Mouse (Mus musculus) lung, postnatal 14 days (tissue): ENCODE measurements around the gene Fkbp11.

Experiments used
- DNase-seq: peaks from one replicate; pipeline ENCODE4 v3.0.0; 2021

Gene Fkbp11

GRCm38 (mm10) chr15:98738796-98739195 lies 10.8 kb upstream of the Fkbp11 start:
- no peak for DNase-seq

- peak; percentile 60 for DNase-seq
Observed at GRCm38 (mm10) chr15:98737881-98738280, 9.9 kb upstream of the Fkbp11 start.

GRCm38 (mm10) chr15:98736521-98736920 lies 8.5 kb upstream of the Fkbp11 start:
- no peak for DNase-seq

GRCm38 (mm10) chr15:98733976-98734566 lies 6.1 kb upstream of the Fkbp11 start:
- no peak for DNase-seq

GRCm38 (mm10) chr15:98733370-98733769 lies 5.4 kb upstream of the Fkbp11 start:
- DNase-seq, result no peak

- DNase-seq, result no peak
Observed at GRCm38 (mm10) chr15:98732006-98732531, 4.1 kb upstream of the Fkbp11 start.

- DNase-seq, result no peak
Observed at GRCm38 (mm10) chr15:98730790-98731189, 2.8 kb upstream of the Fkbp11 start.

GRCm38 (mm10) chr15:98729791-98730545 lies 2.0 kb upstream of the Fkbp11 start:
- DNase-seq, result no peak

- DNase-seq, result no peak
Observed at GRCm38 (mm10) chr15:98728366-98728765, 368 bp upstream of the Fkbp11 start.

GRCm38 (mm10) chr15:98726746-98727145 lies 1.3 kb downstream of the Fkbp11 start:
- no peak for DNase-seq

- DNase-seq, result no peak
Observed at GRCm38 (mm10) chr15:98726079-98726478, 1.9 kb downstream of the Fkbp11 start.

- DNase-seq, result no peak
Observed at GRCm38 (mm10) chr15:98724441-98724840, 3.6 kb downstream of the Fkbp11 start.

- no peak for DNase-seq
Observed at GRCm38 (mm10) chr15:98722854-98723253, 5.1 kb downstream of the Fkbp11 start.

- DNase-seq, result no peak
Observed at GRCm38 (mm10) chr15:98722191-98722590, 5.8 kb downstream of the Fkbp11 start.

GRCm38 (mm10) chr15:98717301-98717700 lies 10.7 kb downstream of the Fkbp11 start:
- no peak for DNase-seq

- DNase-seq, result peak; percentile 66
Observed at GRCm38 (mm10) chr15:98714230-98714652, 13.8 kb downstream of the Fkbp11 start.

GRCm38 (mm10) chr15:98710442-98710841 lies 17.6 kb downstream of the Fkbp11 start:
- DNase-seq, result peak; percentile 81

- DNase-seq, result peak; percentile 88
Observed at GRCm38 (mm10) chr15:98707766-98708372, 20.1 kb downstream of the Fkbp11 start, which contains the start of gene Ccdc65. Gene Ccdc65, plus strand, starts transcription at chr15:98708207.

- no peak for DNase-seq
Observed at GRCm38 (mm10) chr15:98704312-98704711, 23.7 kb downstream of the Fkbp11 start.

GRCm38 (mm10) chr15:98699190-98700105 lies 28.6 kb downstream of the Fkbp11 start:
- peak; percentile 92 for DNase-seq

GRCm38 (mm10) chr15:98696216-98696615 lies 31.8 kb downstream of the Fkbp11 start:
- no peak for DNase-seq

GRCm38 (mm10) chr15:98695726-98696125 lies 32.3 kb downstream of the Fkbp11 start:
- DNase-seq, result peak; percentile 47
